ENCODE assay signal across 10 mouse cellular contexts in the genomic region with DNA sequence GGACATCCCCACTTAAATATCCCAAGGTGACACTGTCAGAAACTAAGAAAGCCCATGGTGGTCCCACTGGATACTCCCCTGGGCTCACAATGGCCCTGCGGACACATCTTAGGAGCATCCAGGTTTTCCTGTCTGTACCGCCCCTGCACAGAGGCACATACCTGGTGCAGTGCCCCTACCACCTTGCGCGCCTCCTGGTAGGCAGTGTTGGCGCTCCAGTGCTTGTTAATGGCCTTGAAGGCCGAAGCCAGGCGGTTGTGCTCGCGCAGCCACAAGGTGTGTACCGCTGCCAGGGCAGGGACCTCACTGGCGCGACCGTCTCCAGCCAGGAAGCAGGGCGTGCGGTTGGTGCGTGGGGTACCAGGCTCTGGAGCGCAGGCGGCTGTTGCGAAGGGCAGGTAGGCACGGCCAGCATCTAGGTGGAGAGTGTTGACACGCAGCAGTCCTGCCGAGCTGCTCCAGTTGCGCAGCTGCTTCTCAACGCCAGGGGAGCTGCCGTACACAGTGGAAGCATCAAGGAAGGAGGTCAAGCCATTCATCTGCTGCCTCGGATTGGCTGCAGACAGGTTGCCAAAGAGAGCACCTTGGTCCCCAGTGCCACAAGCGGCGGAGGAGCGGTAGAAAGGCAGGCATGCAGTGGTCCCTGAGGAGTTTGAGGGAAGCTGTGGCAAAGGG. TPM values are rescaled to one million over a fixed set of nuclear protein-coding genes. Genes with fewer than 3 reads are reported as not detected.
A peak's percentile ranks its signal among the peaks of the same experiment; 100 is the strongest.
DNase-seq lines count a peak whose midpoint lies in the region; ATAC-seq and TF ChIP-seq lines count a peak whose summit lies in the region.
"Had no signal": no experiment of that assay in that cellular context is flagged by ENCODE, and none has a peak within 500 bp of the region (broad histone marks: within the 10 kb centered on the region; RNA-seq: fewer than 3 reads in every experiment).

No protein-coding gene starts in this region.

- ATAC-seq in monocyte, adult 5-6 weeks (replicated peaks; ENCODE audit: insufficient number of reproducible peaks, low FRiP score, low TSS enrichment, poor library complexity, severe bottlenecking) = no peak
- ATAC-seq: inflammation-experienced regulatory T-cells, adult 6 months had no signal

- peak; percentile 8 for TF ChIP-seq CTCF in left cerebral cortex, adult 2 months (IDR thresholded peaks at IDR 0.05)

- intact Hi-C loops in left cerebral cortex, adult 2 months (cut with DNase I) = no loop called here
- intact Hi-C loops in left cerebral cortex, postnatal 14 days (cut with DNase I) = no loop called here

- no peaks in the 10 kb centered on the region for H3K36me3 ChIP-seq in embryonic facial prominence, embryonic 10.5 days (replicated peaks)

- no peak overlapping the region for H3K27ac ChIP-seq in left cerebral cortex, adult 2 months
- no peak overlapping the region for H3K27ac ChIP-seq in embryonic facial prominence, embryonic 10.5 days (replicated peaks)

- no peaks in the 10 kb centered on the region for H3K4me1 ChIP-seq in embryonic facial prominence, embryonic 10.5 days

- H3K9me3 ChIP-seq in embryonic facial prominence, embryonic 10.5 days = no peaks in the 10 kb centered on the region

- 30% methylated on average over 29 of the region's 29 CpGs for WGBS in embryonic facial prominence, embryonic 10.5 days

- peaks cover 8% of the 10 kb centered on the region for H3K27me3 ChIP-seq in embryonic facial prominence, embryonic 10.5 days (replicated peaks; ENCODE audit: low read depth, poor library complexity, severe bottlenecking)

- H3K4me3 ChIP-seq in left cerebral cortex, adult 2 months = no peak overlapping the region
- 0 out of 2 replicates have a peak overlapping the region, but pooled peaks have one; percentile 23 for H3K4me3 ChIP-seq in embryonic facial prominence, embryonic 10.5 days

- no peak for DNase-seq in left cerebral cortex, adult 2 months (ENCODE audit: extremely low spot score in 1 of 2, low spot score in 2 of 2)
- DNase-seq in left cerebral cortex, postnatal 14 days (ENCODE audit: low spot score in 2 of 2) = no peak
- DNase-seq in R1 (ENCODE audit: low read depth, low spot score) = peak; percentile 82
- DNase-seq in embryonic facial prominence, embryonic 10.5 days (ENCODE audit: low spot score) = peak; percentile 40
- DNase-seq in mesoderm, embryonic 11.5 days (ENCODE audit: low read depth, low spot score) = peak; percentile 6
- DNase-seq in adipocyte (ENCODE audit: low spot score) = no peak
- DNase-seq in adrenal gland, postnatal 10 days = no peak
- DNase-seq: lung, postnatal 36 days had no signal

RNA-seq across cellular contexts. Expression of gene Tpo, which starts 29.4 kb away (rescaled TPM):
- under 1 TPM; 0.41 to 0.61 TPM for total RNA-seq in left cerebral cortex, adult 2 months (2021)
- total RNA-seq in left cerebral cortex, postnatal 14 days (2021) = under 1 TPM; 0.11 to 0.20 TPM
- polyA plus RNA-seq in embryonic facial prominence, embryonic 10.5 days (2016; fragmentation: Nextera tagmentation; extraction: Ambion mirVana) = not detected in 2 replicates
- not detected for total RNA-seq in adrenal gland, postnatal 10 days (2021)
- not detected in 3 replicates for total RNA-seq in monocyte, adult 5-6 weeks (2017)
- polyA plus RNA-seq: inflammation-experienced regulatory T-cells, adult 6 months had no signal

Comparison
In these comparisons a context has a peak if more than half of its experiments do, and no peak if none do; other contexts are left out.
1. DNase-seq: peak in R1 (single experiment), embryonic facial prominence, embryonic 10.5 days (single experiment) and mesoderm, embryonic 11.5 days (single experiment); none in left cerebral cortex, adult 2 months (0 of 2), left cerebral cortex, postnatal 14 days (0 of 2), adipocyte (single experiment) and adrenal gland, postnatal 10 days (single experiment).